Mouse (Mus musculus) adrenal gland, postnatal 4 days (tissue): ENCODE results near the gene Tas1r1. TPM values are rescaled to one million over a fixed set of nuclear protein-coding genes. Genes with fewer than 3 reads are reported as not detected.
"Not testable (repeated sequence)": the region's sequence is repeated elsewhere in the genome, so short reads cannot be mapped to it uniquely, and the experiment has no call there.

Source experiments
- DNase-seq, 2 experiments: peaks; one replicate each; pipeline ENCODE4 v3.0.0; 2021 to 2022; ENCODE audit warnings: low spot score in 2 of 2, mixed read lengths in 2 of 2
- total RNA-seq, 2 experiments: library from RNA; stranded (reverse); gene quantifications; 2 replicates each; pipeline ENCODE4 v1.2.3; 2021

Tas1r1 gene
- total RNA-seq, 2 experiments from 2014 or later, result 0.25 to 0.37 TPM

DNA sequence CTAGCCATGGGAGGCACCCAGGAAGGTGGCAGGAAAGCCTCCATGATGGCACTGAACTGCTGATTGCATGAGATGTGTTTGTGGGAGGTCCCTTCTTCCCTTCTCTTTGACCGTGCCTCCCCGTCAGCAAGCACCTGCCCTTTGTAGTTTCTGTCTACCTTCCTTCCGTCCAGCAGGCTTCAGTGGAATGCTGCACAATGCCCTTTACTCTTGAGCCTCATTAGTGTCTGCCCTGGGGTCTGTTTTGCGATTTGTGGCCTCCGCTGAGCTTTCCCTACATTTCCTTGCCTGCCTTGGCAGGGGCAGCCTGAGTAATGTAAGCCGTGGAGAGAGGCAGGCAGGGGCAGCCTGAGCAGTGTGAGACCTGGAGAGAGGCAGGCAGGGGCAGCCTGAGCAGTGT lies 6.2 kb upstream of the Tas1r1 start:
- no peak for DNase-seq

DNA sequence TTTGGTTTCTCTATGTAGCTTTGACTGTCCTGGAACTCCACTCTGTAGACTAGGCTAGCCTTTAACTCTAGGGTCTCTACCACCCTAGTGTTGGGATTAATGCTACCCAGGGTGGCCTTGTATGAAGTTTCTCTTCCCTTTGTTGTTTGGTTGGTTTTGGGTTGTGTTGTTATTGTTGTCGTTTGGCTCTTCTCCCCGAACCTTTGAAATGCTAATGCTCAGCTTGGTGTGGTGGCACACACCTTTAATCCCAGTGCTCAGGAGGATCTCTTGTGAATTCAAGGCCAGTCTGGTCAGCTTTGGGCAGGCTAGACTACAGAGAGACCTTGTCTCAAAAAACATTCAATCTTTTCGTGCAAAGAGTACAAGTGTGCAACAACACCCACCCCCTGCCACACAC lies 4.8 kb upstream of the Tas1r1 start:
- no peak for DNase-seq

DNA sequence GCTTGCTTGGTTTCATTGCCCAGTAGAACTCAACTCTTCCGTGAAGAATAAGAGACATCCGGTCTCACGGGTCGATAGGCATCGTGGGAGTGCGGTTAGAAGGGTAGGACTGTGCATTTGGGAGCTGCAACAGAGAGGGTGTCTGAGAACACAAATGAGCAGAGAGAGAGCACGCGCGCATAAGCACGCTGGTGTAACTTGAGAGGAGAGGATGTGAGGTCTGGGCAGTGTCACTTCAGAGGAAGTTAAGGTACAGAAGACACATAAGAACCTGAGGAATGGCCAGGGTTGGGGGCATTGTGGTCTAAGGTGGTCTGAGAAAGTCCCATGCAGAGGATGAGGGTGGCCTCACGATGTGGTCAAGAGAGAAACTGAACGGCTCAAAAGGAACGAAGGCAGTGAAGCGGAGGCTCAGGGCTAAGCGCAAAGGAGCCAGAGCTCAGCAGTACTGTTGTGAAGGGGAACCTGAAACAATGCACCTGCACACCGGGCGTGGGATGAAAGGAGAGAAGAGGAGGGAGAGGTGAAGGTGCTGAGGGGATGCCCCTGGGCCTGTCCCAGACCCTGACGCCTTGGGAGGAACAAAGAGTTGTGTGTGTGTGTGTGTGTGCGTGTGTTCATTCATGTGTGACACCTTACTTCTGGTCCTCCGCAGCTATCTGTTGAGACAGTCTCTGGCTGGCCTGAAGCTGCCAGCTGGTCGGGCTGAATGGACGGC lies 3.7 kb upstream of the Tas1r1 start:
- no peak for DNase-seq

DNA sequence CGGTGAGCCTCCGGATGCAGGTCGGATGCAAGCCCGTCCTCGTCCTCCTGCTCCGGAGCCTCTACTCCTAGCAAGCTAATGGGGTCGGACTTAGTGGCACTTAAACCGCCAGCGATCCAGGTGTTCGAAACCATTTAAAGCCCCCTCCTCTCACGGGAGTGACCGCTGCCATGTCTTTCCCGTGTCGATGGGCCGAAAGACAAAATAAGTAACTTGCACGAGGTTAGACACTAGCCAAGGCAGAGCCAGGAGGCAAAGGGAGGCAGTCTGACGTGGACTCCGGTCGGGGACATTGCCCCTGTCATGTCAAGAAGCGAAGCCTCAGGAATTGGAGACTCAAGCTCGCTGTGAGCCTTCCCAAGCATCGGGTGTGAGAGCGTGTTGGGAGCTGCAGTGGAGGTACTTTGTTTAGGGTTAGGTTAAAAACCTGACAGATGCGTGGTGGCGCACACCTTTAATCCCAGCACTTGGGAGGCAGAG lies 1.5 kb upstream of the Tas1r1 start:
- no peak for DNase-seq

DNA sequence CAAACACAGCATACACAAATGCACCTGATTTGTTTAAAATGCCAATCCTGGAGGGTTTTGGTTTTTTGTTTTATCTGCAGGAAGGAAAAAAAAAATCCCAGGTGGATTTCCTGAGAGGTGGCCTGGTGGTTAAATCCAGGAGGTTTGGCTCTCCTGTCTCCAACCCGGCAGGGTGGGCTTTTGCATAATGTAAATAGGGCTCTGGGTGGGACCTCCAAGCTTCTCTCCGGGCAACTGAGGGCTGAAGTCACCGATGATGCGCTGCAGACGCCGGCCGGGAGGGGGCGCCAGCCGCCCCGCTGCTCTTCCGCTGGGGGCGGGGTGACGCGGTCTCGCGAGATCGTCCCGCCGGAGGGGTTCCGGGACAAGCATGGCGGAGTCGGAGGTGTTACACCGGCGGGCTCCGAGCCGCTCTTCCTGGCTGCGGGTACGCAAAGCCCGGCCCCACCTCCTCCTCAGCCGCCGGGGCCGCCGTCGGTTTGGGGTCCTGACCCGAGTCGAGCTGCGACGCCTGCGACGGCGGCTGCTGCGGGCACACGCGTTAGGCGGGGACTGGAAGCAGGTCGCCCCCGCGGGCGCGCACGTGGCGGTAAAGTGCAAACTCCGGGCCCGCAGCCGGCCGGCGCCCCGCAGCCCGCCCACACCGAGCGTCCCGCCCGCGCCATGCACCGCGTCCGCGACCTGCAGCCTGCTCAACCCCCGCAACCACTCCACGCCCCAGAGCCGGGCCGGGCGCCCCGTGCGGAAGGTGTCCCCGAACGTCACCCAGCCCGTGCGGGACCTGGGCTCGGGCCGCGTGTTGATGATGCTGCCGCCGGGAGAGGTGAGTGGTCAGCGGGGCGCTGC lies 840 bp upstream of the Tas1r1 start, which contains the start of gene Nol9:
Gene Nol9 (plus strand): TSS at position 337 of the 846 bp plus-strand sequence.
- peak; percentile 85 to 89 for DNase-seq

DNA sequence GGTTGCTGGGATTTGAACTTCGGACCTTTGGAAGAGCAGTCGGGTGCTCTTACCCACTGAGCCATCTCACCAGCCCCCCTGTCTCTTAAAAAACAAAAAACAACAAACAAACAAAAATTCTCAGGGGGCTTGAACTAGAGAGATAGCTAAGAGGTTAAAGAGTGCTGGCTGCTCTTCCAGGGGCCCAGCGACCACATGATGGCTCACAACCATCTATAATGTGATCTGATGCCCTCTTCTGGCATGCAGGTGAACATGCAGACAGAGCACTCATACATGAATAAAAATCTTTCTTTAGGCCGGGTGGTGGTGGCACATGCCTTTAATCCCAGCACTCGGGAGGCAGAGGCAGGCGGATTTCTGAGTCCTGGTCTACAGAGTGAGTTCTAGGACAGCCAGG lies 1.9 kb downstream of the Tas1r1 start:
- not testable (repeated sequence) for DNase-seq

DNA sequence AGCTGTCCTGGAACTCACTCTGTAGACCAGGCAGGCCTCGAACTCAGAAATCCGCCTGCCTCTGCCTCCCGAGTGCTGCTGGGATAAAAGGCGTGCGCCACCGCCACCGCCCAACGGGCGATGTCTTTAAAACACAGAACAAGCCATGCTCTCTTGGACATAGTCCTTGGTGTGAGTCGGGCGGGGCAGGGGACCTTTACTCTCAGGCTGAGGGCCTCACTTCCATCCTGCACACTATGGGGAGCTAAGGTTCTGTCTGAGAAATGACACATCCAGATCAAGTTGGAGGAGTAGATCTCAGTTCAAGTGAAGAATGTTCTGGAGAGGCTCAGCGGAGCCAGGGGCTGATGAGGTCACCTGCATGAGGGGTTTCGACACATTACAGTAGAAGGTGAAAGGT lies 5.4 kb downstream of the Tas1r1 start:
- no peak for DNase-seq

DNA sequence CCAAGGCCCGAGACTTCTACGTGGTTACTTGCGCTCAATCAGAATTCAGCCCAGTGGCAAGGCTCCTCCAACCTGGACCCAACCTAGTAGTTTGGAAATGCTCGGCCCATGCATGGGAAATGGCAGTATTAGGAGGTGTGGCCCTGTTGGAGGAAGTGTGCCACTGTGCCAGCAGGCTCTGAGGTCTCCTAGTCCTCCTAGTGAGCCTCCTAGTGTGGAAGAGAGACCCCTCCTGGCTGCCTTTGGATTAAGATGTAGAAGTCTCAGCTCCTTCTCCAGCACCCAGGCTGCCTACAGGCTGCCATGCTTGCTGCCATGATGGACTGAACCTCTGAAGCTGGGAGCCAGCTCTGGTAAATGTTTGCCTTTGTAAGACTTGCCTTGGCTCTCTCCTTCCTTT lies 8.4 kb downstream of the Tas1r1 start:
- no peak for DNase-seq

DNA sequence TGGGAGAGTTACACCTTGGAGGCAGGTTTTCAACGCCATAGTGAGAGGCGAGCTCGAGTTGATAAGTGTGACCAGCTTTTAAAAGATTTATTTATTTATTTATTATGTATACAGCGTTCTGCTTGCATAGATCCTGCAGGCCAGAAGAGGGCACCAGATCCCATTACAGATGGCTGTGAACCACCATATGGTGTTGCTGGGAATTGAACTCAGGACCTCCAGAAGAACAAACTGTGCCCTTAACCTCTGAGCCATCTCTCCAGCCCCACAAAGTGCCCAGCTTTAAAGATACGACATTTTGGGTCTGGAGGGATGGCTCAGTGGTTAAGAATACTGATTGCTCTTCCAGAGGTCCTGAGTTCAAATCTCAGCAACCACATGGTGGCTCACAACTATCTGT lies 9.3 kb downstream of the Tas1r1 start:
- DNase-seq, result no peak

DNA sequence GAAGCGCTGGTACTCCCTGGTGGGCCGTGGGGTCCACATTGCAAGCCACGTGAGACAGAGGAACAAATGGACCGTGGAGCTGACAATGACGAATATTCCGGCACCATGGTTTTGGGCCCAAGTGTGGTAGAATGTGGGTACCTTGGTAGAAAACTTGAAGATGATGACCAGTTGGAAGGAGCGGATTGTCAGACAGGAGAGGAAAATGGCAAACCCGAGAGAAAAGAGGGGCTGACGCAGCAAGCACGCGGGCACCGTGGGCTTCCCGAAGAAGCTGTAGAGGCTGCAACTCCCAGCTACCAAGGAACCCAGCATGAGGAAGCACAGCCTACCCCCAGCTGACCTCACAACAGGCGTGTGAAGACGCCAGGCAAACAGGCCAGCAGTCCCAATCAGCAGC lies 9.9 kb downstream of the Tas1r1 start:
- DNase-seq, result no peak

DNA sequence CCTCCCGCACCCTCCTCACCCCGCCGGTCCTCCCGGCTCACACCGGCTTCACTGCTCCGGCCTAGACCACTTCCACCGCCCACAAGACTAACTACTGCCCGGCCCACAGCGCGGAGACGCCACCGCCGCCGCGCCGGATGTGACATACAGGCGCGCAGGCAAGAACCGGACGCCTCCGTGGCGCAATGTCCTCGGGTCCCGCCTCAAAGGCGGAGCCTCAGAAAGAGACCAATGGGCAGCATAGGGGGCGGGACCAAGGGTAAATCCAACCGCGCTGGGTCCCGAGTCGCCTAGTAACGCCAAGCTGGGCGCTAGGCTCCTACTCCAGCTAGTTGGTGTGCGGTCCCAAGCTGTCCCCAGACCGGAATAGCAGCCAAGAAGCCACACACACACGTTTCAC lies 10.8 kb downstream of the Tas1r1 start, which contains the start of gene Zbtb48:
Gene Zbtb48 (minus strand): TSS at position 148 of the 400 bp plus-strand sequence.
- peak; percentile 85 to 96 for DNase-seq

DNA sequence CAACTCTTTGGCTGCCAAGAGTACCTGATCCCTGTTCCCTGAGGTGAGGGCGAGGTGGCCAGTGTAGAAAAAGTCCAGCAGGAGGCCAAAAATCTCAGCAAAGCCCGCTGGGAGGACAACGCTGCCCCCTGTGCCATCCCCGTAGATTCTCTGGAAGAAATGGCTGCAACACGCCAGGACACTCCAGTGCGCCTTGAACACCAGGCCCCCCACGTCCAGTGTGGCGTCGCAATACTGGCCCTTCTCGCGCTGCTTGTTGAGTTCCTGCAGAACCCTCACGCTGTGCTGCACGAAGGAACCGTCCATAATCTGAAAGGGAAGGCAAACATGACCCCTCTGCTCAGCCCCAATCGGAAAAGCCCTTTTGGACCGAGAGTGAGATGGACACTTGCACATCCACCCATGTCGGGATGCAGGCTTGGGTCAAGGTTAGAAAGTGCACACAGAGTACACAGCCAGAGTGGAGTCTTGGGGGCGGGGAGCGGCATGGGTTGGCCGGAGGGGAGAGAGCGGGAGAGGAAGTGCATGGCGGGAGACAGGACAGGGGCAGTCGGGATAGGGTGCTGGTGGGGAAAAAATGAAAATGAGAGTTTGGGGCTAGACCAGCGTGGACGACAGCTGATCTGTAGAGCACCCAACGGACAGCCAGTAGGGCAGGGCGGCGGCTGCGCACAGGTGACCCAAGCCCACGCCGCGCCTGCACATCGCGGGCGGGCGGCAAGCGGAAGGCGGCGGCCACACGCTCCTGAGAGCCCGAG lies 11.4 kb downstream of the Tas1r1 start:
- DNase-seq, result no peak

DNA sequence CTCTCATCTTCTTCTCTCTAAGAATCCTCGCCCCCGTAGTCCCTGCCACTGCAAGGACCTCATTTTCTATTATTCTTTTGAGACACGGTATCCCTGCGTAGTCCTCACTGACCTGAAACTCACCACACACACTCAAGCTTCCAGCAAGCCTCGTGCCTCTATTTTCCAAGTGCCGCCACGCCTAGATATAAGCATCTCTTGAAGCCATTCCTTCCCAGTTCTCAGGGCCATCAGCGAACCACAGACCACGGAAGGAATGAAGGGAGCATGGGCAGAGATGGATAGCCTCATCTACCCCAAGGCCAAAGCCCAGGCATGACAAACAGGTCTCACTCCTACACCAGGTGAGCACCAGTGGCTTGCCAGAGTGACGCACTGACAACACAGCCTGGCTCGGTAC lies 13.8 kb downstream of the Tas1r1 start:
- no peak for DNase-seq

DNA sequence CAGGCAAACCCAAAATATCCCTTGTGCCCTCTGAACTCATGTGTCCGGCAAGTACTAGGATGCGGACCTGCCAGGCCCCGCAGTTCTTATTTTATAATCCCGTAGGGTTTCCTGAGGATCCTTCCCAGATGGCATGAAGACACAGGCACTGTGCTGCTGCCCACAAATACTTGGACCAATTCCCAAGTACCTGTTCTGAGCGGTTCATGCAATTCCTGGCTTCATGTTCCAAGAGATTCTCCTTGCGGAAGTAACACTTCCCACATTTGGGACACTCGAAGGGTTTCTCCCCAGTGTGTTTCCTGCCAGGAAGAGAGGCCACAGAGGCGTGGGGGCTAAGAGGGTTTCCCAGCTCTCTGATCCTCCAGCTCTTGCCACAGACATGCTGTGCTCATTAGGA lies 15.9 kb downstream of the Tas1r1 start:
- DNase-seq, result no peak

DNA sequence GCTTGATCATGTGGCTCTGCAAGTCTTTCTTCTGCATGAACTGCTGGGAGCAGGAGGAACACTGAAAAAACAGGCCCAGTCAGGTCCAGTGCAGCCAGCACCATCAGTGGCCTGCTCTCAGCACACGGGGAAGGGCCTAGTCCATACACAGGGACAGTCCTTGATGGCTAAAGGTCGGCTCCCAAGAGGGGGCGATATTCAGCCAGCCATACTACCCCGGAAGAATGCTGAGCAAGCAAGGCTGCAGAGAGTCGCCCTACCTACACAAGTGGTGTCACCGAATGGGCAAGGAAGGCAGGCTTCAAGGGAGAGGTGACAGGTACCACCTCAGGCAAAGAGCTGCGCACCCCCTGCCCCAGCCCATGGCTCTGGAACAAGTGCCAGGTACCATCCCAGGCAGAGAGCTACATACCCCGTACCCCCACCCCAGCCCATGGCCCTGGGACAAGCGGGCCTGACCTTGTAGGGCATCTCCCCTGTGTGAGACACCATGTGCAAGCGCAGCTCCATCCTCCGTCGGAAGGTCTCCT lies 16.7 kb downstream of the Tas1r1 start:
- DNase-seq, result no peak

DNA sequence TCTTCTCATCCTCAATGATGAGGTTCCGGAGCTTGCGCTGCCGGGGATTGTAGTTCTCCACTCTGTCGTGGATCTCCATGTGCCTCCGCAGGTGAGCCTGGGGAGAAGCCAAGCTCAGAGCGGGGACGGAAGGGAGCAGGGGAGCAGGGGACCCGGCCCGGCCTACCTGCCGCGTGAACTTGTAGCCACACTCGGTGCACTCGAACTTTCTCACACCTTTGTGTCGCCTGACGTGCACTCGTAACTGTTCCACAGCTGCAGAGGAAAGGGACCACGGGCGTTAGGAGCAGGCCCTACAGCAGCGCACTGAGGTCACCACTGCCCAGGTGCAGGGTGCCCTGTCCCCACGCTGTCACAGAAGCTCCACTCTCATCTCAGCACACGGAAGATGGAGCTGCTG lies 18.3 kb downstream of the Tas1r1 start:
- DNase-seq, result no peak

DNA sequence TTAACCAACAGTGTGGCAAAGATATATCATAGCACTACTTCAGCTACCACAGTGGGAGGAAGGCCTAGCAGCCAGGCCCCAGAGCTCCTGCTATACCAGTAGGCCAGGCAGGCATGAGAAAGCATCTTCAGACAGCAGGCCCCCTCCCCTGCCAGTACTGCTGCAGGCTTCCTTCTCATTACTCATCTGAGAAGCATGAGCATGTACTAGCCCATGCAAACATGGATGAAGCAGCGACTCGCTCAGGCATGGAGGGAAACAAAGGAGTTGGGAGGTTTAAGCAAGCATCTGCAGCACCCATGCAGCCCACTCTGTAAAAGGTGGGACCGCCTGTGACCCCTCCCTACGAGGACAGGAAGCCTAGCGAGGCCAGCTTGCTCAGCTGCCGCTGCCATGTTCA lies 19.3 kb downstream of the Tas1r1 start:
- no peak for DNase-seq

DNA sequence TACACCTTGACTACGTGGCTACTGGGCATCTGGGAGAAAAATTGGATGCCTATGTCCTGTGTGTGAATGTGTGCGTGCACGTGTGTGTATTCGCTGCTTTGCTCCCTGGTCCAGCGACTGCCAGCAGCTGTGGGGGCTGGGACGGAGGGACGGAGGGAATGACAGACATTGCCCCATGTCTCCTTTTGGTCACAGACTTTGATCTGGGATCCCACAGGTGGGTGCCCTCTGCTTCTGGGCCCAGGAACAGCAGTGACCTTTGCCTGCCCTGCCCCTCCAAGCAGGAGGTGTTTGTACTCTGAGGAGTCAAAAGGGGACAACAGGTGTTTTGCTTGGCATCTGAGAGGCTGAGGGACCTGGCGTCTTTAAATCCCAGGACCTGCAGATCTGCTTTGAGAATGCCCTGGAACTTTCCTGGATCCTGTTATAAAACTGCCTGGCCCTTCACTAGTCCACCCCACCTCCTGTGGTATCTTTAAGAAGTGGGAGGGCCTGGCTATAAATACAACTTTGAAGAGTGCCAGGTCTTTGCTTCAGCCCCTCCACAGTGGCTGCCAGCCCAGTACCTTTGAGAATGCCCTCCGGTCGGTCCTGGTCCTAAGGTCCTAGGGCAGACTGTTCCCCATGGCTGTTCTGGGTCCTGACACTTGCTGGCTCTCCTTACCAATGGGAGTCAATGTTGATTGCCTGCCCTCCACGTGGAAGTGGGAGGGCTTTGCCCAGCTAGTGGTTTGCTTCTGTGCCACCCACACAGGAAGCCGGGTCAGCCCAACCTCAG lies 25.1 kb downstream of the Tas1r1 start:
- DNase-seq, result no peak

DNA sequence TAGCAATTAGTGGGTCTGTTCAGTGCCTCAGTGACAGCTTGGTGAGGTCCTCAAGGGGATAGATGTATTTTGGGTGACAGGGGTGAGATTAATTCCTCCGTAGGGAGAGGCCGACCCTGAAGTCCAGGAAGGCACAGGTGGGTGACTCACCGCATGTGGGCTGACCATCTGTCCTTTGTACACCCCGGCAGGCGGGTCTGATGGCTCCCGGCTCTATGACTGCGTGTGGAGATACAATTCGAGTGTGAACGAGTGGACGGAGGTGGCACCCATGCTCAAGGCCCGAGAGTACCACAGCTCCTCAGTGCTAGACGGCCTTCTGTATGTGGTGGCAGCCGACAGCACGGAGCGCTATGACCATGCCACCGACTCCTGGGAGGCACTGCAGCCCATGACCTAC lies 26.3 kb downstream of the Tas1r1 start:
- DNase-seq, result no peak

DNA sequence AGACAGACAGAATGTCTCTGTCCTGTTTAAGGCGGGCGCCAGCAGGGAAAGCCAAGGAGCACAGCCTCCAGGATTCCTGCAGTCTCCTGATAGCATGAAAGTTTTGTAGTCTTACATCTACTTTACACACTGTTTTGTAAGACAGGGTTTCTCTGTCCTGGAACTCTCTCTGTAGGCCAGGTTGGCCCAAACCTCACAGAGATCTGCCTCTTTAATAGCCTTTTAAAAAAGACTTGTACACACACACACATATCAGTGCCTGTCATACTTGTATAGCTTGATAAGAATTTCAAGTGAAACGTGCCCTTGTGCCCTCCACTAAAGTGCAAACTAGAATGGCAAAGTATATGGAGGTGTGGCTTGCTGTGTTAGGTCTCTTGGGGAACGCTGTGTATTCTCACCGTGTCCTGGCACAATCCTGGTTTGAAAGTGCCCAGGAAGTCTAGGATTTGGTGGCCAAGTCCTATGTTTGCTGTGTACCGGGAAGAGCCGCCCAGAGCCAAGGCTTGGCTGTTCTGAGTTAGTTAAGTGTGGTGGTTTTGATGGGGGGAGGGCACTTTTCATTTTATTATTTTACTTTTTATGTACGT lies 27.1 kb downstream of the Tas1r1 start:
- DNase-seq, result no peak
